Mouse (Mus musculus) spleen, adult 2 months (tissue): Measurements from ENCODE around the gene Nmi. TPM values are rescaled to one million over a fixed set of nuclear protein-coding genes. Genes with fewer than 3 reads are reported as not detected.

Source experiments
- DNase-seq, 2 experiments: peaks; one replicate each; pipeline versions ENCODE4 v3.0.0 to v3.0.0-alpha.2; 2012 to 2021; ENCODE audit warnings: low spot score in 2 of 2, low read depth in 1 of 2
- H3K27ac ChIP-seq: fragments of 200-500 bp; 2 replicates; pipeline ENCODE4 v1.5.1; 2012; ENCODE audit warnings: low read length, inconsistent platforms; ENCODE audit not compliant: insufficient read depth
- H3K27me3 ChIP-seq: fragments of 200-500 bp; 2 replicates; pipeline ENCODE4 v1.6.1; 2012; ENCODE audit warnings: mild to moderate bottlenecking, moderate library complexity, low read length, inconsistent platforms; ENCODE audit not compliant: control insufficient read depth, insufficient read depth
- H3K36me3 ChIP-seq: fragments of 200-500 bp; 2 replicates; pipeline ENCODE4 v1.6.1; 2012; ENCODE audit warnings: mild to moderate bottlenecking, low read length, inconsistent platforms; ENCODE audit not compliant: control insufficient read depth, insufficient read depth
- H3K4me1 ChIP-seq: fragments of 200-500 bp; 2 replicates; pipeline ENCODE4 v1.6.1; 2011; ENCODE audit warnings: inconsistent platforms; ENCODE audit not compliant: control insufficient read depth, insufficient read depth, insufficient read length
- H3K4me3 ChIP-seq: fragments of 200-500 bp; 2 replicates; pipeline ENCODE4 v1.5.1; 2011; ENCODE audit warnings: mild to moderate bottlenecking, inconsistent platforms; ENCODE audit not compliant: insufficient read depth, insufficient read length; ENCODE audit errors: extremely low read depth
- CTCF ChIP-seq: fragments of 200-500 bp; IDR thresholded peaks from 2 replicates; pipeline ENCODE4 v1.5.1; 2011; ENCODE audit warnings: mild to moderate bottlenecking, inconsistent platforms; ENCODE audit not compliant: insufficient read depth, insufficient read length, insufficient replicate concordance; ENCODE audit errors: extremely low read depth
- POLR2A ChIP-seq: fragments of 200-500 bp; IDR thresholded peaks from 2 replicates; pipeline ENCODE4 v1.6.1; 2011; ENCODE audit warnings: low read depth, low read length, inconsistent platforms
- WGBS: fragments of 180-500 bp; shearing (Covaris S2); methylation state at CpG from one replicate; pipeline ENCODE4 v1.1.7; 2018; 5-methylcytosine and 5-hydroxymethylcytosine counted together
- polyA plus RNA-seq: library from polyadenylated mRNA; depleted of rRNA; stranded (reverse); fragments of >200 nt; gene quantifications from 2 replicates; pipeline ENCODE4 v1.2.3, GENCODE M21; 2012

Nmi gene
- polyA plus RNA-seq, 1 experiment: 2.7 TPM

DNA sequence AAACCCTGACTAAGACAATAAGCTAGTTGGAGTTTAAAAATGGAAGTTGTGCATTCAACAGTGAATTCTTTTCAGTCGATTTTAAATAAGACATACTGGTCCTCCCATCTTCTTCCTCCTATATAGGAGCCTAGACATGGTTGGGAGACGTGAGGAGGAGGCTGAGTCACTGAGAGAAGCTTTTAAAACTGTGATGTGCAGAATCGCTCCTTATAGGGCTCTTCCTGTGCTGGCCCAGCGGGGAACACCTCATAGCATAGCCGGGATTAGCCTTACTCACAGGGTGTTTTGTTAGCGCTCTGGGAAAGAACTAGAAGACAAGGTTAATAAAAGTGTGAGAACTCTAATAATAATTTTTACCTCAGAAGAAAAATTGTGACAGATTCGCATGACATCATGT, 26.7 kb upstream of the Nmi start:
- no peaks in the 10 kb centered on the region for H3K36me3 ChIP-seq
- TF ChIP-seq CTCF: no peak
- TF ChIP-seq POLR2A: no peak
- H3K4me1 ChIP-seq: no peaks in the 10 kb centered on the region
- no peak for DNase-seq
- H3K27me3 ChIP-seq: no peaks in the 10 kb centered on the region
- H3K27ac ChIP-seq: no peak overlapping the region
- no peak overlapping the region for H3K4me3 ChIP-seq
- WGBS: 81% methylated on average over 7 of the region's 7 CpGs

DNA sequence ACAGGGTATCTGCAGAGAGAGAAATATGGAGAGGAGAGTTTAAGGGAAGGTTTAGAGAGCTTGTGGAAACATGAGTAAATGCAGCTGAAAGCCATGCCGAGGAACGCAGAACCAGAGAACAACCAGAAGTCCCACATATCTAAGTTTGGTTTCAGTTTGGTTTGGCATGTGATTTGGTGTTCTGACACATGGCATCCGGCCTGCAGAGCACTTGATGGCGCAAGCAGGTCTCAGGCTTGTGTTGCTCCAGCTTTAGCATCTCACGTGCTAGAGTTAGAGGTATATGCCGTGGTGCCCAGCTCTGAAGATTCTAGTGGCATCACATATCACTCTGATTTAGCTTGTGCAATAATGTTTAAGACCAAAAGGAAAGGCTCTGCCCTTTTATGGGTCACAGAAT, 18.2 kb upstream of the Nmi start:
- no peak for TF ChIP-seq POLR2A
- TF ChIP-seq CTCF: no peak
- no peak for DNase-seq
- no peak overlapping the region for H3K4me3 ChIP-seq
- H3K27ac ChIP-seq: no peak overlapping the region
- H3K27me3 ChIP-seq: 0 out of 2 replicates have a peak, but pooled peaks cover 1% of the 10 kb centered on the region
- no peaks in the 10 kb centered on the region for H3K36me3 ChIP-seq
- WGBS: 77% methylated on average over 6 of the region's 6 CpGs
- no peaks in the 10 kb centered on the region for H3K4me1 ChIP-seq

GRCm38 (mm10) chr2:51989559-51989958, 16.3 kb upstream of the Nmi start:
- H3K27ac ChIP-seq: no peak overlapping the region
- no peak overlapping the region for H3K4me3 ChIP-seq
- 83% methylated on average over 2 of the region's 2 CpGs for WGBS
- TF ChIP-seq POLR2A (no peak), CTCF (no peak)
- no peak for DNase-seq
- no peaks in the 10 kb centered on the region for H3K36me3 ChIP-seq
- 0 out of 2 replicates have a peak, but pooled peaks cover 1% of the 10 kb centered on the region for H3K27me3 ChIP-seq
- H3K4me1 ChIP-seq: no peaks in the 10 kb centered on the region

GRCm38 (mm10) chr2:51986695-51987094, 13.4 kb upstream of the Nmi start:
- H3K27me3 ChIP-seq: 0 out of 2 replicates have a peak, but pooled peaks cover 1% of the 10 kb centered on the region
- no peak overlapping the region for H3K27ac ChIP-seq
- no peaks in the 10 kb centered on the region for H3K4me1 ChIP-seq
- WGBS: 89% methylated on average over 5 of the region's 5 CpGs
- H3K36me3 ChIP-seq: no peaks in the 10 kb centered on the region
- no peak for DNase-seq
- H3K4me3 ChIP-seq: no peak overlapping the region
- TF ChIP-seq POLR2A: no peak
- no peak for TF ChIP-seq CTCF

DNA sequence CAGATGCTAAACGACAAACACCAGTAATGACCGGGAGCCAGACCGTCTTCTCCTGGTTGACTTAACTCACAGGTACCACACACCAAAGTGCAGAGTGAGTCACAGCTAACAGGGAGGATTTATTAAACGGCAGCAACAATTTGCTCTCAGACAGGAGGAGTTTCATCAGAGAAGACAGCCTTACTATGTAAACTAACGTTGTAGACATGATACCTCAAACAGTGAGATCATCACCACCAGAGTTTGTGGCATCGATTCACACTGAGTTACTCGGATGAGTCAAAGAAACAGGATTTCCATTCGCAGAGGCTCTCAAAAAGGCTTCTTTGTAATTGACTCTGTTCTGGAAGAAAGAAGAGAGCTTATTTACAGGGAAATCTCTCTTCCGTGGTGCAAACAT, 12.9 kb upstream of the Nmi start:
- DNase-seq: no peak

GRCm38 (mm10) chr2:51985241-51985640, 11.9 kb upstream of the Nmi start:
- WGBS: 90% methylated on average over 10 of the region's 10 CpGs
- 0 out of 2 replicates have a peak, but pooled peaks cover 1% of the 10 kb centered on the region for H3K27me3 ChIP-seq
- no peak overlapping the region for H3K4me3 ChIP-seq
- no peak for DNase-seq
- H3K27ac ChIP-seq: no peak overlapping the region
- no peaks in the 10 kb centered on the region for H3K4me1 ChIP-seq
- no peak for TF ChIP-seq POLR2A
- TF ChIP-seq CTCF: no peak
- no peaks in the 10 kb centered on the region for H3K36me3 ChIP-seq

More for the DNA sequence above, 12.9 kb upstream of the Nmi start:
- WGBS: 90% methylated on average over 9 of the region's 9 CpGs
- Histone ChIP-seq H3K27ac (no peak overlapping the region), H3K36me3 (no peaks in the 10 kb centered on the region), H3K27me3 (0 out of 2 replicates have a peak, but pooled peaks cover 1% of the 10 kb centered on the region), H3K4me1 (no peaks in the 10 kb centered on the region), H3K4me3 (no peak overlapping the region)
- TF ChIP-seq POLR2A (no peak), CTCF (no peak)

DNA sequence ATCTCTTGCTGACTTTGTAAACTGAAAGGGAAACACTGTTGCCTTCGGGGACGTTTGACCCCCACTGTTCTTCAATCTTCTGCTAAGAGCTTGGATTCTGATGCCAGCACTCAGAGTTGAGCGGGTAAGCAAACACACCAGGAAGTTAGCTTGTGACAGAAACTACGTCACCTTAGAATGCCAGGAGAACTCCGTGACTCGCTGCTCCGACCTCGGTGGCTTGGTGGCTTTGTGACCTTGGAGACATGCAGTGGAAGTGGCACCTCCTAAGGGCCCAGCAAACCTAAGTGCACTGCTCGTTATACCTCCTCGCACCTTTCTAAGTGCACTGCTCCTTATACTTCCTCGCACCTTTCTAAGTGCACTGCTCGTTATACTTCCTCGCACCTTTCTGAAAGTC, 9.0 kb upstream of the Nmi start:
- peak in 1 of 2 experiments; percentile 12 for DNase-seq

GRCm38 (mm10) chr2:51981630-51982029, 8.3 kb upstream of the Nmi start:
- Histone ChIP-seq H3K36me3 (no peaks in the 10 kb centered on the region), H3K27ac (no peak overlapping the region), H3K4me1 (no peaks in the 10 kb centered on the region), H3K27me3 (no peaks in the 10 kb centered on the region), H3K4me3 (no peak overlapping the region)
- 17% methylated on average over 11 of the region's 11 CpGs for WGBS
- no peak for DNase-seq
- no peak for TF ChIP-seq POLR2A
- no peak for TF ChIP-seq CTCF

More for the DNA sequence above, 9.0 kb upstream of the Nmi start:
- Histone ChIP-seq H3K27ac (no peak overlapping the region), H3K36me3 (no peaks in the 10 kb centered on the region), H3K4me1 (no peaks in the 10 kb centered on the region), H3K27me3 (no peaks in the 10 kb centered on the region), H3K4me3 (peak overlapping the region; percentile 39)
- no peak for TF ChIP-seq POLR2A
- no peak for TF ChIP-seq CTCF
- 31% methylated on average over 13 of the region's 13 CpGs for WGBS
